Mouse (Mus musculus) MEL (cell line): ENCODE measurements around the gene Arl15.

Experiments
- POLR2A ChIP-seq, 2 experiments: IDR thresholded peaks; 2 replicates each; pipeline ENCODE4 v1.6.1; 2011 to 2012; ENCODE audit warnings: low read length in 2 of 2, mild to moderate bottlenecking in 2 of 2, control low read depth in 1 of 2, improper control_type of control experiment in 1 of 2, low read depth in 1 of 2, moderate library complexity in 1 of 2; ENCODE audit not compliant: control insufficient read depth in 1 of 2, insufficient read depth in 1 of 2, poor library complexity in 1 of 2
- TBP ChIP-seq: IDR thresholded peaks from 2 replicates; pipeline ENCODE4 v1.8.0; 2011; ENCODE audit warnings: low read depth, low read length, improper control_type of control experiment
- ZNF384 ChIP-seq: IDR thresholded peaks from 2 replicates; pipeline ENCODE4 v1.6.1; 2012; ENCODE audit warnings: low read depth, mild to moderate bottlenecking, inconsistent platforms, low read length, improper control_type of control experiment

GRCm38 (mm10) chr13:114051151-114051850, 257.0 kb downstream of the Arl15 start:
- TF ChIP-seq ZNF384 (no peak), POLR2A (IDR thresholded peaks at IDR 0.05; ENCODE audit: control insufficient read depth in 1 of 2, insufficient read depth in 1 of 2, low read depth in 1 of 2, low read length in 2 of 2, poor library complexity in 1 of 2) (no peak), TBP (no peak)
